In genomic region chr16:81068330-81068729, GRCm38 (mm10) we compare ENCODE assay signal across 11 mouse cellular contexts.
DNase-seq lines count a peak whose midpoint lies in the region; ATAC-seq and TF ChIP-seq lines count a peak whose summit lies in the region.
"Had no signal": no experiment of that assay in that cellular context is flagged by ENCODE, and none has a peak within 500 bp of the region (broad histone marks: within the 10 kb centered on the region; RNA-seq: fewer than 3 reads in every experiment).

No protein-coding gene starts in this region.

- H3K36me3 ChIP-seq in hindbrain, postnatal 0 days (ENCODE audit: insufficient read depth, low read length), result no peaks in the 10 kb centered on the region
- no peaks in the 10 kb centered on the region for H3K36me3 ChIP-seq in hindbrain, embryonic 10.5 days
- H3K36me3 ChIP-seq in midbrain, embryonic 14.5 days (ENCODE audit: control insufficient read depth, insufficient read depth, low read length), result no peaks in the 10 kb centered on the region
- no peaks in the 10 kb centered on the region for H3K36me3 ChIP-seq in midbrain, embryonic 15.5 days (replicated peaks)
- H3K36me3 ChIP-seq: limb, embryonic 12.5 days had no signal

- TF ChIP-seq CTCF in hindbrain, postnatal 0 days (IDR thresholded peaks at IDR 0.05; ENCODE audit: low read depth), result peak; percentile 51
- TF ChIP-seq CTCF in brain, embryonic 14.5 days (IDR thresholded peaks at IDR 0.05; ENCODE audit: borderline replicate concordance, extremely low read depth, insufficient read depth, insufficient read length), result no peak

- TF ChIP-seq POLR2A in brain, embryonic 14.5 days (IDR thresholded peaks at IDR 0.05; ENCODE audit: borderline replicate concordance, extremely low read depth, insufficient read depth, insufficient read length, poor library complexity, severe bottlenecking), result no peak

- H3K4me3 ChIP-seq in hindbrain, postnatal 0 days (ENCODE audit: low read length), result no peak overlapping the region
- no peak overlapping the region for H3K4me3 ChIP-seq in hindbrain, embryonic 10.5 days
- no peak overlapping the region for H3K4me3 ChIP-seq in midbrain, embryonic 14.5 days (replicated peaks; ENCODE audit: low read depth, low read length)
- no peak overlapping the region for H3K4me3 ChIP-seq in midbrain, embryonic 15.5 days
- H3K4me3 ChIP-seq: limb, embryonic 12.5 days had no signal

- no peak overlapping the region for H3K27ac ChIP-seq in hindbrain, postnatal 0 days
- H3K27ac ChIP-seq in hindbrain, embryonic 10.5 days, result no peak overlapping the region
- no peak overlapping the region for H3K27ac ChIP-seq in midbrain, embryonic 14.5 days (replicated peaks; ENCODE audit: low read depth, low read length)
- no peak overlapping the region for H3K27ac ChIP-seq in midbrain, embryonic 15.5 days
- H3K27ac ChIP-seq: limb, embryonic 12.5 days had no signal

- H3K27me3 ChIP-seq in hindbrain, postnatal 0 days (ENCODE audit: insufficient read depth, low read length), result no peaks in the 10 kb centered on the region
- H3K27me3 ChIP-seq in hindbrain, embryonic 10.5 days (ENCODE audit: insufficient read depth, poor library complexity, severe bottlenecking), result no peaks in the 10 kb centered on the region
- no peaks in the 10 kb centered on the region for H3K27me3 ChIP-seq in midbrain, embryonic 14.5 days (ENCODE audit: control insufficient read depth, insufficient read depth, low read length)
- H3K27me3 ChIP-seq in midbrain, embryonic 15.5 days (replicated peaks), result no peaks in the 10 kb centered on the region
- H3K27me3 ChIP-seq: limb, embryonic 12.5 days had no signal

- DNase-seq in hindbrain, postnatal 0 days (ENCODE audit: low spot score), result peak; percentile 28
- DNase-seq in hindbrain, embryonic 10.5 days (ENCODE audit: low spot score), result no peak
- DNase-seq in midbrain, embryonic 14.5 days, result peak; percentile 69
- DNase-seq in brain, embryonic 14.5 days (ENCODE audit: low read depth), result peak; percentile 57
- DNase-seq in frontal cortex, postnatal 10 days (ENCODE audit: low spot score in 2 of 2), result no peak
- no peak for DNase-seq in yolk sac, embryonic 10.5 days (ENCODE audit: low spot score)
- DNase-seq: heart, postnatal 36 days; kidney, postnatal 25 days; spleen, adult 18-20 months had no signal

- no peak overlapping the region for H3K4me2 ChIP-seq in hindbrain, postnatal 0 days (ENCODE audit: low read depth, low read length)
- no peak overlapping the region for H3K4me2 ChIP-seq in midbrain, embryonic 14.5 days (ENCODE audit: low read length)
- no peak overlapping the region for H3K4me2 ChIP-seq in midbrain, embryonic 15.5 days
- H3K4me2 ChIP-seq: limb, embryonic 12.5 days had no signal

- 54% methylated on average over 4 of the region's 4 CpGs for WGBS in hindbrain, postnatal 0 days
- WGBS in hindbrain, embryonic 10.5 days, result 47% methylated on average over 4 of the region's 4 CpGs
- 51% methylated on average over 4 of the region's 4 CpGs for WGBS in midbrain, embryonic 14.5 days
- 53% methylated on average over 4 of the region's 4 CpGs for WGBS in midbrain, embryonic 15.5 days

- H3K9ac ChIP-seq in hindbrain, postnatal 0 days (replicated peaks; ENCODE audit: low read length), result no peak overlapping the region
- H3K9ac ChIP-seq in midbrain, embryonic 14.5 days (replicated peaks; ENCODE audit: low read length), result no peak overlapping the region
- no peak overlapping the region for H3K9ac ChIP-seq in midbrain, embryonic 15.5 days
- H3K9ac ChIP-seq: limb, embryonic 12.5 days had no signal

- ATAC-seq in hindbrain, postnatal 0 days, result no peak
- ATAC-seq in midbrain, embryonic 14.5 days (ENCODE audit: low FRiP score, low TSS enrichment), result no peak
- ATAC-seq in midbrain, embryonic 15.5 days (replicated peaks), result no peak

- no peaks in the 10 kb centered on the region for H3K4me1 ChIP-seq in hindbrain, postnatal 0 days (ENCODE audit: insufficient read depth, low read length)
- H3K4me1 ChIP-seq in hindbrain, embryonic 10.5 days (replicated peaks), result no peaks in the 10 kb centered on the region
- H3K4me1 ChIP-seq in midbrain, embryonic 14.5 days (ENCODE audit: control insufficient read depth, insufficient read depth, low read length), result no peaks in the 10 kb centered on the region
- no peaks in the 10 kb centered on the region for H3K4me1 ChIP-seq in midbrain, embryonic 15.5 days
- H3K4me1 ChIP-seq: limb, embryonic 12.5 days had no signal

- no peaks in the 10 kb centered on the region for H3K9me3 ChIP-seq in hindbrain, postnatal 0 days (ENCODE audit: low read length)
- no peaks in the 10 kb centered on the region for H3K9me3 ChIP-seq in hindbrain, embryonic 10.5 days
- H3K9me3 ChIP-seq in midbrain, embryonic 14.5 days (ENCODE audit: control insufficient read depth, low read length), result no peaks in the 10 kb centered on the region
- no peaks in the 10 kb centered on the region for H3K9me3 ChIP-seq in midbrain, embryonic 15.5 days
- H3K9me3 ChIP-seq: limb, embryonic 12.5 days had no signal

Comparison
In these comparisons a context has a peak if more than half of its experiments do, and no peak if none do; other contexts are left out.
1. DNase-seq: peak in hindbrain, postnatal 0 days (single experiment), midbrain, embryonic 14.5 days (single experiment) and brain, embryonic 14.5 days (single experiment); none in hindbrain, embryonic 10.5 days (single experiment), frontal cortex, postnatal 10 days (0 of 2) and yolk sac, embryonic 10.5 days (single experiment).